Mouse (Mus musculus) thymus, adult 18-20 months (tissue): ENCODE measurements around the gene Map3k20.
A peak's percentile ranks its signal among the peaks of the same experiment; 100 is the strongest.

Experiments used
- DNase-seq, 2 experiments: peaks; one replicate each; pipeline ENCODE4 v3.0.0; 2022; ENCODE audit warnings: mixed read lengths in 2 of 2

The Map3k20 gene

DNA sequence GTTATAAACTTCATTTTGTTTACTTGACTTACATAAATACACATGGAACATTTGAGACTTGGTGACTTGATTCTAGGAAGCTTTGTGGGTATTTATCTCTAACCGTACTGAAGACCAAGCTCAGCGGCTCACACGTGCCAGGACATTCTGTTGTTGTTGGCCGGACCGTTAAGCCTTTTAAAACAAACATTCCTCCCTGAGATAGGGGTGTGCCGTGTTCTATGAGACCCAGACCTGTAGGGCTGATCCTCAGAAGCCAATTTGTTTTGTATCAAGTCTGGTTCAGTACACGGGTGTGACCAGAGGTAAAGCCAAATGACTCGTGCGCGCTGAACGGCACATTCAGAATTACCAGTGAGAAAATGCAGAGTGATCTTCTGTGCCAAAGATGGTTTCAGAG, 97.9 kb downstream of the Map3k20 start:
- DNase-seq = no peak

GRCm38 (mm10) chr2:72389411-72389810, 104.0 kb downstream of the Map3k20 start:
- DNase-seq = no peak

DNA sequence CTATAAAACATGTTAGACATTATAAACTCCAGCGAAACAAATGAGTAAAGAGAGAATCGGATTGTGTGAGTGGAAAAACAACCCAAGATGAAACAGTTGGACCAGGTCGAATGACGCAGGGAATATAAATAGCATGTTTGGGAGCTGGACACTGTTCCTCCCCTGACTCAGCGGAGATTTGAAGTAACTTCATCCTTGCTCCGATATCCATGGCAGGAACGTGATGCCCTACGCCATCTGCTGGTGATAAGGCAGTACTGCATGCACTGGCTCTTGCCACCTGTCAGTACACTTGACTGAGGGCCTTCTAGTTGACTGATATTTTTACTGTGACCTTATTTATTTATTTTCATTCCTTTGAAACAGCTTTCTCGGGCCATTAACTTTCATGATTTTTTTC, 104.5 kb downstream of the Map3k20 start:
- DNase-seq = peak; percentile 69 to 77

DNA sequence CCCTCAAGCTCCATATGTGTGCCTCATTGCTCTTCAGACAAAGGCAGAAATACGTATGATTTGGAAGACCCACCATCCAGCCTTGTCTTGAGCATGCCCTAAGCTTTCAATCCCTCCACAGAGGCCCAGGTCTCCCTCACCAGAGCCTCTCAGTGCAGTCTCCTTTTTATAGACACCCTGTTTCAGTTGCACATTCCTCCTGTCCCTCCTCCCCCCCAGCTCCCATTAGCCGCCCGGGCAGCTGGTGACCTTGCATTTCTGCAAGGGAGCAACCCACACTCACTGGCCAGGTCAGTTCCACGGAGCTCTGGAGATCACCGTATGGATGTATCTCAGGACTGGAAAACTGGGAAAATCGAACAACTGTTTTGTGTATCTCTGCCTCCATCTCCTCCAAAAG, 105.0 kb downstream of the Map3k20 start:
- no peak for DNase-seq

- DNase-seq = no peak
These were observed 105.6 kb downstream of the Map3k20 start for GRCm38 (mm10) chr2:72391024-72391423.

DNA sequence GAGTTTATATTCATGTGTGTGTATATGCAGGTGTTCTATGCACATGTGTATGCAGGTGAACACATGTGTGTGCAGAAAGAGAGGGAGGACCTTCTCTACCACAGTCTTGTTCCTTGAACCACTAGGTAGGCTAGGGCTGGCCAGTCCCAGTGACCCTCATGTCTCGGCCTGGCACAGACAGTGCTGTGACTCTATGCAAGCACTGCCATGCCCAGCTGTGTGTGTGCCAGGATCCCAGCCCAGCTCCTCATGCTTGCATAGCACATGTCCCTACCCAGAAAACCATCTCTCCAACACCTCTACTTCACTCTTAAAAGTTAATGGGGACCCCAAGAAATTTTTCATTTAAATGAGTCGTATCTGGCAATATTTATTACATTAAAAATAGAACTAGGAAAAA, 106.3 kb downstream of the Map3k20 start:
- DNase-seq = no peak

- no peak for DNase-seq
These were observed 106.9 kb downstream of the Map3k20 start for GRCm38 (mm10) chr2:72392316-72392715.

- no peak for DNase-seq
These were observed 111.5 kb downstream of the Map3k20 start for GRCm38 (mm10) chr2:72396934-72397333.

- peak; percentile 71 to 82 for DNase-seq
These were observed 112.8 kb downstream of the Map3k20 start for GRCm38 (mm10) chr2:72398227-72398626.

GRCm38 (mm10) chr2:72399469-72400195, 114.2 kb downstream of the Map3k20 start:
- DNase-seq = peak; percentile 67 to 83

GRCm38 (mm10) chr2:72401290-72401689, 115.9 kb downstream of the Map3k20 start:
- DNase-seq = no peak

- DNase-seq = peak in 1 of 2 experiments; percentile 76
These were observed 120.5 kb downstream of the Map3k20 start for GRCm38 (mm10) chr2:72405621-72406555.

- DNase-seq = peak in 1 of 2 experiments; percentile 69
These were observed 121.3 kb downstream of the Map3k20 start for GRCm38 (mm10) chr2:72406701-72407100.

DNA sequence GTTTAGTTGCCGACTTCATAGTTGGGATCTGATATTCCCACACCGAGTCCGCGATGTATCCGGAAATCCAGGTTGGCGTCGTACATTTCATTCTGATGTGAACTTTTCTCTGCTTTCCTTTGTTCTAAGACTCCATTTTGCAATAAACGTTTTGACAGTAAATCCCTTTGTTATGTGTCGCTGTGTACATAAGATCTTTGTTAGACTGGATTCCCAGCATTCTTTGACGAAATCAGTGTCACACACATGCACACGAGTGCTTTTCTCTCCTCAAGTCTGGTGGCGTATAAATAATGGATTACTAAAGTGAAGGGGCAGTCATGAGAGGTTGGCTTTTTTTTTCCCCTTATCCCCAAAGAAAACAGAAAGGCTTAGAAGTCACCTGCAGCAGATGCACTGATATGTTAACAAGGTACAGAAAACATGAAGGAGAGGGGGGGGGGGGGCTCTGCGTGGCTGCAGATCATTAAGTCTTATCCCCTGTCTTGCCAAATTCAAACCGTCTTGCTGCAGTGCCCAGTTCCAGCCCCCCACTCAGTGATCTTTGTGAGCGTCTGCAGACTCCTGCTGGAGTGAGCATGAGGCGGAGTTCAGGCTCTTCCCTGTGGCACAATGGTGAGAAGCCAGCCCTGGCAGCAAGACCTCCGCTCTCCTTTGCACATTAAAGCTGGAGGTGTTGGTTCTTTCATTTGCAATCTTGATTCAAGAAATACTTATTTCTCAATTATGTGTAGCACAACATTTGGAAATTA, 122.1 kb downstream of the Map3k20 start:
- no peak for DNase-seq

DNA sequence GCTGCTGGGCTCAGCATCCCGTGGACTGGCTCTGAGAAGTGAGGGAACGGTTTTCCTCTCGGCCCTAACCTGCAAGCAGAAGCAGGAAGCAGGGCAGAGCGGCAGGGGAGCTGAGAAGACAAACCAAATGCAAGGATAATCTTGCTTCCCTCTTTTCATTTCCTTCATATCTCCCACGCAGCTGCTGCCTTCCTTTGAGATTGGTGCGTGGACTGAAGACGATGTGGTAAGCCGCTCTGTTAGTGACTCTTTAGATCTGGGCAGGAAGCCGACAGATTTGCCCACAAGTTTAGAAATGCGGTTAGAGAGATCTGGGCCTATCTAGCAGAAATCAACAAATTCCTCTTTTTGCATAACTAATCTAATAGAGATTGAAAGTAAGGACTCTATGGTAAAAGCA, 124.5 kb downstream of the Map3k20 start:
- no peak for DNase-seq

DNA sequence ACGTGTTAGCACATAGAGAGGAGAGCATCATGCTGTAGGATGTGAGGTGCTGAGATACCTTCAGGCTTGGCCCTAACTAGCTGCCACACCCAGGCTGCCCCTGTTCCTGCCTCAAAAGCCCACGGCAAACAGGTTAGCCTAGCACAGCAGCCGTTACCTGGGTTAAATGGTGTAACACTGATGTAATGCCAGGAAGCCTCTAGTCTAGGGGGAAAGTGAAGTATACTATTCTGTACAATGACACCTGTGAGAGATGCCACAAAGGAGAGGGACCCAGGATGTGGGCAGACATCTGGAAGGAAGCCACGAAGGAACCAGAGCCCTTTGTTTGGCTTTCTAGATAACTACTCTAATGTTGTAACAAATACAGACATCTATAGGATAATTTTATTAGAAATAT, 126.8 kb downstream of the Map3k20 start:
- peak in 1 of 2 experiments; percentile 78 for DNase-seq

GRCm38 (mm10) chr2:72415416-72415815, 130.0 kb downstream of the Map3k20 start:
- DNase-seq = peak in 1 of 2 experiments; percentile 53

DNA sequence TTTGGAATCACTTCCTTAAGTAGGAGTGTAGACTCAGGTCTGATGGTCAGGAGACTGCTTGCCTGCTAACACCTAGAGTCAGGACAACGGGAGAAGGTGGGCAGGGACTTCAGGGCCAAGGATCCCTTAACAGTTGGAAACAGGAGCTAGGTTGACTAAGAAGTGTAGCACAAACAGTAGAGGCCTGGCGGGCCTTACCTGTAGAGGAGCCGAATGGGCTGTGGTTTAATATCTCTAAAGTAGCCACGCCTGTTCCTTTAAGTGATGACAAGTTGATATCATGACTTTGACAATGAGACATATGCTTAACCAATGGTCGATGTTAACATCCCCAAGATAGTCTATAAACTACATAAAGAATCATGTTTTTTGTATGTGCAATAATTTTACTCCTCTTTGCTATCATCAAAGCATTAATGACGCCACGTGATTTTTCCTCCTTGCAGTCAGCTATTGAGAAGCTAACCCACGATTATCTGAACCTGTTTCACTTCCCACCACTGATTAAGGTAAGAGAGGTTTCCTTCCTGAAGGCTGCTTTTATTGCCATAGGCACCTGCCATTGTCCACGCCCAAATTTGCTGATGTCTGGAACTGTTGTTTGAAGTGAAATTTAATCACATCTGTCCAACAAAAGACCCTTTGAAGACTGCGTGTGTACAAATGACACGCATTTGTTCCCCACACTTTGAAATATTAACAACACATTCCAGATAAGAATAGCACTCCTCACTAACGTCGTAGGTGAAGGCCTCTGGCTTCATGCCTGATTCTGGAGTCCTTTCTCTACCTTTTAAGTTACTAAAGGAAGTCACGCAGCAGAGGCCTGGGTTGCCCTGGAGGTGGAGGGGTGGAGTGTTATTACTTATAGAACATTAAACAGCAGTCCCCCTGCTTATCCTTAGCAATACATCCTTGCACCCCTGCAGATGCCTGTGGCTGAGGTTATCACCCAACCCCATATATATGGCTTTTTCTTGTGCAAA, 131.0 kb downstream of the Map3k20 start:
- DNase-seq = no peak

GRCm38 (mm10) chr2:72420561-72420960, 135.1 kb downstream of the Map3k20 start:
- no peak for DNase-seq

- no peak for DNase-seq
These were observed 139.2 kb downstream of the Map3k20 start for GRCm38 (mm10) chr2:72424656-72425055.

GRCm38 (mm10) chr2:72426776-72427175, 141.3 kb downstream of the Map3k20 start:
- DNase-seq = no peak

- DNase-seq = no peak
These were observed 141.9 kb downstream of the Map3k20 start for GRCm38 (mm10) chr2:72427288-72427687.
